Mouse (Mus musculus): ENCODE data around the gene Shroom3. TPM values are rescaled to one million over a fixed set of nuclear protein-coding genes. Genes with fewer than 3 reads are reported as not detected.

Shroom3 gene
- polyA plus RNA-seq, 1 experiment: 0.57 TPM

DNA sequence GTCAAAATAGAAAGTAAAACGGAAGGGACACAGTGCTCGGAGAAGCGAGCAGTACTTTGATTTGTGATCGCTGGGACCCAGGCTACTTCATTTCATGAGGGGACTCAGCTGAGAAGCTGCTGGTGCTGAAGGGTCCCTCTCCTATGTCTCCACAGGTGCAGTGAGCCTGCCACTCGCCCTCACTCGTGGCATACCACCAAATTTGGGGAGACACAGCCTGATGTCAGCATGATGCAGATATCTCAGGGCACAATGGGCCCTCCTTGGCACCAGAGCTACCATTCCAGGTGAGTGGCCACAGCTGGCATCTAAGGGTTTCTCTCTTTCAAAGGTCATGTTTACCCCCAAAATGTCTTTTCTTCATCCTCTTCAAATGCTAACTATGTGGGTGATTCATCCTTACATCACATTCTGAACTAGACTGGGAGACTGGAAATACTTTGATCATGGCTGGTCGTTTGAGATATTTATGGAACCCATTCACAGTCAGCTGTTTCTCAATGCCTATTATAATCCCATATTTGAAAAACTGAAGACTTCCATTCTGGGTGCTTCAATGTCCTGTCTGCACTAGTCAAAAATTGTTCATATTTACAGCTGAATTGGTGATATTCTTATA lies 250.5 kb downstream of the Shroom3 start:
- no peaks in the 10 kb centered on the region for H3K79me2 ChIP-seq (ENCODE audit: control insufficient read depth, insufficient read depth)
- TF ChIP-seq FOSL1 (IDR thresholded peaks at IDR 0.05; ENCODE audit: insufficient read depth, low read length, poor library complexity, severe bottlenecking) (no peak), MYOG (IDR thresholded peaks at IDR 0.05; ENCODE audit: control insufficient read depth, extremely low read depth, insufficient read length) (no peak), CTCF (IDR thresholded peaks at IDR 0.05; ENCODE audit: control insufficient read depth, insufficient read depth, insufficient read length) (no peak), MAX (IDR thresholded peaks at IDR 0.05) (no peak), CEBPB (IDR thresholded peaks at IDR 0.05; ENCODE audit: low read depth) (no peak), USF1 (IDR thresholded peaks at IDR 0.05; ENCODE audit: low read depth) (no peak), MYOD1 (IDR thresholded peaks at IDR 0.05; ENCODE audit: control insufficient read depth, insufficient read length, low read depth) (no peak)

DNA sequence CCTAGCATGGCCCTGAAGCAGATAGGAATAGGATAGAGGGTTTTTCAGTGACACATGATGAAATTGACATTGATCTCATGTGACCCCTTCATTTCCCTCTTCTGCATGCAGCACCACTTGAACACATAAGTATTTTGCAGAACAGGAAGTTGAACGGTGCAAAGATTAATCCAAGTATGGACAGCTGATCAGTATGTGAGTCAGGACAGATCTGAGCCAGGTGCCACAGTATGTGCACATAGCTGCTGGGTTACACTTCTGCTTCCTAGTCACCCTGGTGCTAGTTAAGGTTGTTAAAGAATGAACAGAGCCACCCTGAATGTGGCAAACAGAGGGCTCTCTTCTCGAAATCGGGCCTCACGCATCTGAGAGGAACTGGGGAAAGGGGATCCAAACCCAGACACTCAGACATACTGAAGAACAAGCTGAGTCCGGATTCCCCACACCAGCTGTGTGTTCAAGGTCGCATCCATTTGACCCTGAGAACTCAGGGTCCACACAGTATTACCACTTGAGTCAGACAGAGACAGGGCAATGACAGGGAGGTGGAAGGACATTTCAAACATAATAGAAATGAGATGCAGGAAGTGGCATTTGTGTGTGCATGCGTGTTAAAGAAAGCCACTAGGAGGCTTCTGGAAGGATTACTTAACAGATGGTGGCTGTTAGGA lies 251.2 kb downstream of the Shroom3 start:
- Histone ChIP-seq H3K36me3 (ENCODE audit: control insufficient read depth, insufficient read depth) (no peaks in the 10 kb centered on the region), H3ac (ENCODE audit: control insufficient read depth, insufficient read length, low read depth) (no peak overlapping the region), H3K27me3 (ENCODE audit: control insufficient read depth, insufficient read depth, insufficient read length) (no peaks in the 10 kb centered on the region), H3K4me3 (ENCODE audit: insufficient read depth, poor library complexity, severe bottlenecking) (no peak overlapping the region), H3K79me2 (ENCODE audit: control insufficient read depth, insufficient read depth) (no peaks in the 10 kb centered on the region), H3K79me3 (ENCODE audit: low read depth) (no peaks in the 10 kb centered on the region)
- TF ChIP-seq FOSL1 (IDR thresholded peaks at IDR 0.05; ENCODE audit: insufficient read depth, low read length, poor library complexity, severe bottlenecking) (no peak), MYOD1 (IDR thresholded peaks at IDR 0.05; ENCODE audit: control insufficient read depth, insufficient read length, low read depth) (no peak), CEBPB (IDR thresholded peaks at IDR 0.05; ENCODE audit: low read depth) (no peak), MYOG (IDR thresholded peaks at IDR 0.05; ENCODE audit: control insufficient read depth, extremely low read depth, insufficient read length) (no peak), CTCF (IDR thresholded peaks at IDR 0.05; ENCODE audit: control insufficient read depth, insufficient read depth, insufficient read length) (no peak), MAX (IDR thresholded peaks at IDR 0.05) (no peak)

More for the DNA sequence above, 250.5 kb downstream of the Shroom3 start:
- H3K79me3 ChIP-seq (ENCODE audit: low read depth): no peaks in the 10 kb centered on the region
- H3ac ChIP-seq (ENCODE audit: control insufficient read depth, insufficient read length, low read depth): no peak overlapping the region
- no peaks in the 10 kb centered on the region for H3K36me3 ChIP-seq (ENCODE audit: control insufficient read depth, insufficient read depth)
- no peak overlapping the region for H3K4me3 ChIP-seq (ENCODE audit: insufficient read depth, poor library complexity, severe bottlenecking)
- H3K27me3 ChIP-seq (ENCODE audit: control insufficient read depth, insufficient read depth, insufficient read length): no peaks in the 10 kb centered on the region

DNA sequence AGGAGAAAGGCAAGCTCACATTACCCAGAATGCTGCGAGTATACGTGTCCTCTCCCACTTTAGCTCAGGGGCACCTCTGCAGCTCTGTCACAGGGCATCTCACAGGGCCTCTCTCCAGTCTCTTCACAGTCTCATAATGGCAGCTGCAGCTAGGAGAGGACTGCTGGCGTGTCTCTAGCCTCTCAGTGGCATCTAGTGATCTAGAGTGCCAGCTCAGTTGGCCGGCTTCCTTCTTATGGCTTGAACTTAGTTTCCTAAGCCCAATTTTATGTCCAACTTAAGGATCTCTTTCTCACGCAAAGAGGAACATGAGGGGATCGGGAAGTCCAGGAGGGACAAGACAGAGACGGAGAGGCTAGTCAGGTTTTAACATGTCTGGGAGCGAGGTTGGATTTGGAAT lies 252.6 kb downstream of the Shroom3 start:
- Histone ChIP-seq H3K27me3 (ENCODE audit: control insufficient read depth, insufficient read depth, insufficient read length) (no peaks in the 10 kb centered on the region), H3K4me3 (ENCODE audit: insufficient read depth, poor library complexity, severe bottlenecking) (no peak overlapping the region), H3K36me3 (ENCODE audit: control insufficient read depth, insufficient read depth) (no peaks in the 10 kb centered on the region), H3K79me3 (ENCODE audit: low read depth) (no peaks in the 10 kb centered on the region), H3K79me2 (ENCODE audit: control insufficient read depth, insufficient read depth) (no peaks in the 10 kb centered on the region), H3ac (ENCODE audit: control insufficient read depth, insufficient read length, low read depth) (no peak overlapping the region)
- TF ChIP-seq MYOD1 (IDR thresholded peaks at IDR 0.05; ENCODE audit: control insufficient read depth, insufficient read length, low read depth) (no peak), USF1 (IDR thresholded peaks at IDR 0.05; ENCODE audit: low read depth) (no peak), CEBPB (IDR thresholded peaks at IDR 0.05; ENCODE audit: low read depth) (no peak), MAX (IDR thresholded peaks at IDR 0.05) (no peak), CTCF (IDR thresholded peaks at IDR 0.05; ENCODE audit: control insufficient read depth, insufficient read depth, insufficient read length) (no peak), MYOG (IDR thresholded peaks at IDR 0.05; ENCODE audit: control insufficient read depth, extremely low read depth, insufficient read length) (no peak), FOSL1 (IDR thresholded peaks at IDR 0.05; ENCODE audit: insufficient read depth, low read length, poor library complexity, severe bottlenecking) (no peak)

DNA sequence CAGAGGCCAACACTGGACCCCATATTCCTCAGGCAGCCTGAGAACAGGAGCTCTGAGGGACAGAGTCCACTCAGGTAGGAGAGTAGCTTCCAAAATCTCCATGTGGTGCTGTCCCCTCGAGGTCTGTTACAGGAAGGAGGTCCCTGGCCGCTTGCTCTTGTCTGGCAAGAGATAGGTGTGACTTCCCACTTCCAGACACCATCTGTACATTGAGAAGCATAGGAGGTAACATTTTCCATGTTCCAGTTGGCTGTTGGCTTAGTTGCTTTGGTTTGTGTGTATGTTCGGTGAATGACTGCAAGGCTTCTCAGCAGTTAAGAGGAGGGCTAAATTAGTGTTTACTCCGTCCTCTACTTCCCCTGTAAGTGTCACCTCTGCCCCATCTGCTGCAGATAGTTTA lies 254.5 kb downstream of the Shroom3 start:
- no peak for TF ChIP-seq MYOG (IDR thresholded peaks at IDR 0.05; ENCODE audit: control insufficient read depth, extremely low read depth, insufficient read length)
- no peak for TF ChIP-seq USF1 (IDR thresholded peaks at IDR 0.05; ENCODE audit: low read depth)
- no peak for TF ChIP-seq CEBPB (IDR thresholded peaks at IDR 0.05; ENCODE audit: low read depth)
- TF ChIP-seq MYOD1 (IDR thresholded peaks at IDR 0.05; ENCODE audit: control insufficient read depth, insufficient read length, low read depth): no peak
- no peak for TF ChIP-seq MAX (IDR thresholded peaks at IDR 0.05)
- TF ChIP-seq CTCF (IDR thresholded peaks at IDR 0.05; ENCODE audit: control insufficient read depth, insufficient read depth, insufficient read length): no peak
- no peak for TF ChIP-seq FOSL1 (IDR thresholded peaks at IDR 0.05; ENCODE audit: insufficient read depth, low read length, poor library complexity, severe bottlenecking)

DNA sequence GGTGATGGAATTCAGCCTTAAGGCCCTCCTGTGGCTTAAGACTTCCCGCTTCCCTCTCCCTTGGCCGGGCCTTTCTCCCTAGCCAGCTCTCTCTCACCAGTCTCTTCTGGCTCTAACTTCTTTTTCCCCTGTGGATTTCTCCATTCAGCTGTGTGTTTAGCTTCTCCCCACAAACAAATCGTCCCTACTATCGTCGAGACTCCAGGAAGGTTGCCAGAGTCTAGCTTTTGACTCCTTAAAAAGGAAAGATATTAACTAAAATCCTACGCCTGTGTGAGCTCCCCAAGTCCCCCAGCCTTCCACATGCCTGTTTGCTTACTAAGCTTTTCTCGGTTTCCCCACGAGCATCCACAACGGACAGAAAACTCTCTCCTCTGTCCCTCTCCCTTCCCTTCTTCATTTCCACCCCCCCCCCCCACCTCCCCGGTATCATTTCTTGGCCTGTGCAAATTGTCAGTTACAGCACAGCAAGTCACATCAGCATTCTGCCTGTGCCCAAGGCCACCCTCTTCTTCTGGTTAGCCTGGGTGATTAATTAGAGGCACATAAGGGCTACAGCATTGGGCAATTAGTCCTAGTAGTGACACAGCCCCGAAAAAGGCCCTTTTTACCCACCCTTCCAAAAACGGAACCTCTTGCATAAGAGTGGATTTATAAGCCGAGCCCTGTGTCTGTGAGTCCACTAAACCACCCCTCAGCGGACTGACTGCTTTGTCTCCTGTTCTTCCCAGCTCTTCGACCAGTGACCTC lies 256.2 kb downstream of the Shroom3 start:
- Histone ChIP-seq H3K79me3 (ENCODE audit: low read depth) (no peaks in the 10 kb centered on the region), H3K27me3 (ENCODE audit: control insufficient read depth, insufficient read depth, insufficient read length) (no peaks in the 10 kb centered on the region), H3K36me3 (ENCODE audit: control insufficient read depth, insufficient read depth) (no peaks in the 10 kb centered on the region), H3K79me2 (ENCODE audit: control insufficient read depth, insufficient read depth) (no peaks in the 10 kb centered on the region), H3ac (ENCODE audit: control insufficient read depth, insufficient read length, low read depth) (no peak overlapping the region), H3K4me3 (ENCODE audit: insufficient read depth, poor library complexity, severe bottlenecking) (no peak overlapping the region)
- TF ChIP-seq MYOD1 (IDR thresholded peaks at IDR 0.05; ENCODE audit: control insufficient read depth, insufficient read length, low read depth) (no peak), MYOG (IDR thresholded peaks at IDR 0.05; ENCODE audit: control insufficient read depth, extremely low read depth, insufficient read length) (no peak), CEBPB (IDR thresholded peaks at IDR 0.05; ENCODE audit: low read depth) (no peak), CTCF (IDR thresholded peaks at IDR 0.05; ENCODE audit: control insufficient read depth, insufficient read depth, insufficient read length) (no peak), USF1 (IDR thresholded peaks at IDR 0.05; ENCODE audit: low read depth) (no peak), MAX (IDR thresholded peaks at IDR 0.05) (no peak), FOSL1 (IDR thresholded peaks at IDR 0.05; ENCODE audit: insufficient read depth, low read length, poor library complexity, severe bottlenecking) (no peak)

More for the DNA sequence above, 254.5 kb downstream of the Shroom3 start:
- Histone ChIP-seq H3K79me3 (ENCODE audit: low read depth) (no peaks in the 10 kb centered on the region), H3K27me3 (ENCODE audit: control insufficient read depth, insufficient read depth, insufficient read length) (no peaks in the 10 kb centered on the region), H3ac (ENCODE audit: control insufficient read depth, insufficient read length, low read depth) (no peak overlapping the region), H3K79me2 (ENCODE audit: control insufficient read depth, insufficient read depth) (no peaks in the 10 kb centered on the region), H3K36me3 (ENCODE audit: control insufficient read depth, insufficient read depth) (no peaks in the 10 kb centered on the region), H3K4me3 (ENCODE audit: insufficient read depth, poor library complexity, severe bottlenecking) (no peak overlapping the region)
